Mouse (Mus musculus): ENCODE data around the gene Scg5. TPM values are rescaled to one million over a fixed set of nuclear protein-coding genes. Genes with fewer than 3 reads are reported as not detected.

Scg5 gene
- 10 to 100 TPM; 38.8 to 41.7 TPM for total RNA-seq (2021)
- long read RNA-seq, experiment 1, transcript Scg5-201 (6 exons, 1,208 nt), result major isoform, 43 of 55 reads
- long read RNA-seq, experiment 1, partial matches to known transcripts, result 5 of 55 reads
- long read RNA-seq, experiment 1, other reads (novel, unspliced or antisense), result 7 of 55 reads
- long read RNA-seq, experiment 2, transcript Scg5-201 (6 exons, 1,208 nt), result major isoform, 32 of 37 reads
- long read RNA-seq, experiment 2, partial matches to known transcripts, result 5 of 37 reads
- long read RNA-seq, experiment 2, other reads (novel, unspliced or antisense), result 0 of 37 reads

- peak; percentile 78 for DNase-seq
Measured at GRCm38 (mm10) chr2:113828943-113829882, at the start of gene Scg5. TSS of gene Scg5 (minus strand) at chr2:113829121.

- DNase-seq, result no peak
Measured at GRCm38 (mm10) chr2:113870115-113870514, 41.2 kb upstream of the Scg5 start.

- no peak for DNase-seq
Measured at GRCm38 (mm10) chr2:113868404-113868803, 39.5 kb upstream of the Scg5 start.

- no peak for DNase-seq
Measured at GRCm38 (mm10) chr2:113866155-113866554, 37.2 kb upstream of the Scg5 start.

GRCm38 (mm10) chr2:113849141-113849540, 20.2 kb upstream of the Scg5 start:
- no peak for DNase-seq

- DNase-seq, result peak; percentile 94
Measured at GRCm38 (mm10) chr2:113848245-113849121, 19.6 kb upstream of the Scg5 start, which contains the start of gene Arhgap11a. TSS of gene Arhgap11a (minus strand) at chr2:113848661.

- peak; percentile 27 for DNase-seq
Measured at GRCm38 (mm10) chr2:113847678-113848244, 18.8 kb upstream of the Scg5 start.

GRCm38 (mm10) chr2:113845081-113845480, 16.2 kb upstream of the Scg5 start:
- no peak for DNase-seq

- DNase-seq, result no peak
Measured at GRCm38 (mm10) chr2:113841656-113842437, 12.9 kb upstream of the Scg5 start.

GRCm38 (mm10) chr2:113839488-113839887, 10.6 kb upstream of the Scg5 start:
- DNase-seq, result no peak

GRCm38 (mm10) chr2:113835219-113835618, 6.3 kb upstream of the Scg5 start:
- no peak for DNase-seq

- no peak for DNase-seq
Measured at GRCm38 (mm10) chr2:113828086-113828942, 607 bp downstream of the Scg5 start.

- peak; percentile 28 for DNase-seq
Measured at GRCm38 (mm10) chr2:113823909-113824308, 5.0 kb downstream of the Scg5 start.

GRCm38 (mm10) chr2:113822367-113822766, 6.6 kb downstream of the Scg5 start:
- no peak for DNase-seq

- no peak for DNase-seq
Measured at GRCm38 (mm10) chr2:113821176-113821734, 7.7 kb downstream of the Scg5 start.

- no peak for DNase-seq
Measured at GRCm38 (mm10) chr2:113820117-113820516, 8.8 kb downstream of the Scg5 start.

- no peak for DNase-seq
Measured at GRCm38 (mm10) chr2:113817681-113818606, 11.0 kb downstream of the Scg5 start.

GRCm38 (mm10) chr2:113807640-113808039, 21.3 kb downstream of the Scg5 start:
- DNase-seq, result peak; percentile 87
